Mouse (Mus musculus): Measurements from ENCODE around the gene Ociad2. TPM values are rescaled to one million over a fixed set of nuclear protein-coding genes. Genes with fewer than 3 reads are reported as not detected.

Gene Ociad2
- total RNA-seq, 2 experiments from 2014 or later, result 125 to 147 TPM

DNA sequence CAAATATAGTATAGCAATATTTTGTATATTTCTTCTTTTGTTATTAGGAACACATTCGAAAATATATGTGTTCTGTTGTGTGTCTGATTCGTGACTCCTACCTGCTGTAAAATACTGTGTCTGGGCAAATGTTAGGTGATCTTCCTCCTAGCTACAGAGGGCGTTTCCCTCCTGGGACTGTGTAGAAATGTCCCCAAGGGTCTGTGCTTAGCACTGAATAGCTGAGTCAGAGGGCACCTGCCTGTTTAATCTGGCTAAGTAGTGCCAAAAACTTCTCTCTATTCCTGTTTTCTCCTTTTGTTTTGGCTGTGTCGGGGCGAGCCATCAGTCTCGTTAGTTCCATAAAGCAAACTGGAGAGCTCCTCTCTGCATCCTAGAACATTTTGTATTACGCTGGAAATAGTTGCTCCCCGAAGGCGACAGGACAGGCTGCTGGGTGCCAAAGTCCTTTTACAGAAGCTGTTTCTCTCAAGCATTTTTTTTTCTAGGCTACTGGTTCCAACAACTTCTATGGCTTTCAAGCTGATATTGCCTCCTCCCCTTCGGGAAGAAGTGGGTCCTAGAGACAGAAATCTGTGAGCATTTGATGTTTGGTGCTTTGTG is 28.1 kb upstream of the Ociad2 start:
- no peak for TF ChIP-seq CTCF (conservative IDR thresholded peaks at IDR 0.05)
- peak overlapping the region; percentile 74 for H3K27ac ChIP-seq
- H3K4me3 ChIP-seq, result no peak overlapping the region
- DNase-seq (ENCODE audit: low spot score in 2 of 2), result no peak

DNA sequence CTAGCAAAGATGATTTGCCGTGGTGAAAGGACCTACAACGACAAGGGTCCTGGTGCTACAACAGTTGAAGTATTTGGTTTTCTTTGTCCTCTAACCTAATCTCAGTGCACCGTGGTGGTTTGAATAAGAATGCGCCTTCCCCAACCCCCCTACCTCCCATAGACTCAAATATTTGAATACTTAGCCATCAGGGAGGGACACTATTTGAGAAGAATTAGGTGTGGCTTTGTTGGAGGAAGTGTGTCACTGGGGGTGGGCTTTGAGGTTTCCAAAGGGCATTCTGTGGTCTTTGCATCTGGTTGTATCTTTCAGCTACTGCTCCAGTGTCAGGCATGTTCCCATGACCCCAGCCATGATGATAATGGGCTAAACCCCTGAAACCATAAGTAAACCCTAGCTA is 27.1 kb upstream of the Ociad2 start:
- no peak for TF ChIP-seq CTCF (conservative IDR thresholded peaks at IDR 0.05)
- DNase-seq (ENCODE audit: low spot score in 2 of 2), result no peak
- Histone ChIP-seq H3K27ac (no peak overlapping the region), H3K4me3 (no peak overlapping the region)

DNA sequence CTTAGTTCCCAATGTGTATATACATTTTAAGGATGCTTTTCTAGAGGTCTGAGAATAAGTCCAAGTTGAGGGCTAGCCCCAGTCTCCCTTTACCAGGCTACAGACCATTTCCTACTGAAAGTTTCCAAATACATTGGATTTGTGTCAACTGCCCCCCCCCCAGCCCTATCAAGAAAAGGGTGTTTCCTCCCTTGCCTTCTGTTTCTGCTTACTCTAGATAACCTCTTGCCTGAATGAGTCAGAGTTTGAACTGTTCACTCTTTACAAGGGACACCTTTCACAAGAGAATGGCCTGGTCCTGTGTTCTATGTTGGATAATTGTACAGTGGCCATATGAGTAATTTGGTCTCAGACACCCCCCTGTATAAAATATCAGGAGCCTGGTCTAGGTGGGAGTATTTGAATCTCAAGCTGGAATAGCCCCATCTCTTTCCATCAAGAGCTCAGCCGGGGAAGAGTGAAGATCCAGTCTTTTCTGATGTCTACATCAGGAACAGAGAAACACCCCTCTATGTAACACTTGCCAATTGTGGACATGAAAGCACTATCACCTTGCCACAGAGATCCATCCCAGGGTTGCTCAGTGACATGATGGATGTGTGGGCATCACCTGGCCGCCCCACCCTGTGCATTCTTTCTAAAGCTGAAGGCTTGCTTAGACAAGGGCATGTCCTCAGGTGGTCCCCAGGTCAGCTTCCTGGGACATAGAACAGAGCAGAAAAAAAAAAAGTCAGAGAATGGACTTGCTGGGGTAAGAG is 23.5 kb upstream of the Ociad2 start:
- no peak for TF ChIP-seq CTCF (conservative IDR thresholded peaks at IDR 0.05)
- no peak for DNase-seq (ENCODE audit: low spot score in 2 of 2)
- no peak overlapping the region for H3K4me3 ChIP-seq
- no peak overlapping the region for H3K27ac ChIP-seq

DNA sequence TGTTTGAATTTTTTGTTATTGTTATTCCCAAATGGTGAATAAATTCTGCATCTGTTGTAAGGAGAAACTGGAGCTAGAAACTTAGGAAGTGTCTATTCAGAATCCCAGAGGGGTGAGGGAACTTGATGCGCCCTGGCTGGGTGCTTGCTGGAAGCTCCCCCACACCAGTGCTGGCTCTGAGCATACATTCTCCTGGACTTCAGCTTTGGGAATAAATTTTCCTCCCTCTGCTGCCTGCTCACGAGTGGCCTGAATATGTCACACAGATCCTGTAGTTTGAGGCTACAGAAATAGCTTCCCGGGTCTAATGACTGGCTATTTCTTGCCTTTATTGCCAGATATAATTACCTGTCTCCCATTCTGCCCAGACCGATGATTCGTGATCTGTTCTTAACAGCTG is 22.0 kb upstream of the Ociad2 start:
- Histone ChIP-seq H3K27ac (peak overlapping the region; percentile 67; the same call in 1 of the 2 replicates), H3K4me3 (no peak overlapping the region)
- no peak for TF ChIP-seq CTCF (conservative IDR thresholded peaks at IDR 0.05)
- DNase-seq (ENCODE audit: low spot score in 2 of 2), result no peak

DNA sequence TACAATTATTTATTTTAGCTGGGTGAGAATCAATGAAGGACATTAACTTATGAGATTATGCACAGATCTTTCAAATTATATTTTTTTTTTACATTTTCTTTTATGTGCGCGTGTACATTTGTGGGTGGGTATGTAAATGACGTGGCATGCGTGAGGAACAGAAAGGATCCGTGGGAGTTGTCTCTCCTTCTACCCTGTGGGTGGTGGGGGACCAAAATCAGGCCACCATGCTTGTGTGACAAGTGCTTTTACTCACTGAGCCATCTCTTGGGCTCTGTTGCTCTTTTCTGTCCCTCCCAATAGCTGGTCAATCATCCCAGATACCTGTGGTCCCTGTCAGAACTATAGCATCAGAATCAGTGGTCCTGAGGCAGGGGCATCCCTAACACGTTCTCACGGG is 21.5 kb upstream of the Ociad2 start:
- no peak for DNase-seq (ENCODE audit: low spot score in 2 of 2)
- TF ChIP-seq CTCF (conservative IDR thresholded peaks at IDR 0.05), result no peak
- Histone ChIP-seq H3K4me3 (no peak overlapping the region), H3K27ac (peak overlapping the region; percentile 67; the same call in 1 of the 2 replicates)

DNA sequence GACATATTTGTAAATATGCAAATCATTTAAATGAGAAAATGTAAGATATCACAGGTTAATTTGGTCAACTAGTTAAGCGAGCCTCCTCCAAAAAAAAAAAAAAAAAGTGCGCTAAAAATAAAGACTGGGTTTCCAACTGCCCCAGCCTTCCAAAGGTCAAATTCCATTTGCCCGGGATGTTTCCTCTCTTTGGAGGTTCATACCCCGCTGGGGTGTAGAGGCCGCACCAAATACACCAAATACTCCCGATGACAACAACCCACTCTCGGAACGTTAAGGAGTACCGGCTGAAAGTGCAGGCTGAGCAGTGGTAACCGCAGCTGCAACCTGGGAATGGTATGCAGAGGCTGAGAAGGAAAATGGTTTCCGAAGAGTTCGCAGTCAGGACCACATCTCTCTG is 19.4 kb upstream of the Ociad2 start:
- no peak for TF ChIP-seq CTCF (conservative IDR thresholded peaks at IDR 0.05)
- H3K4me3 ChIP-seq, result no peak overlapping the region
- DNase-seq (ENCODE audit: low spot score in 2 of 2), result no peak
- peak overlapping the region; percentile 83 for H3K27ac ChIP-seq

DNA sequence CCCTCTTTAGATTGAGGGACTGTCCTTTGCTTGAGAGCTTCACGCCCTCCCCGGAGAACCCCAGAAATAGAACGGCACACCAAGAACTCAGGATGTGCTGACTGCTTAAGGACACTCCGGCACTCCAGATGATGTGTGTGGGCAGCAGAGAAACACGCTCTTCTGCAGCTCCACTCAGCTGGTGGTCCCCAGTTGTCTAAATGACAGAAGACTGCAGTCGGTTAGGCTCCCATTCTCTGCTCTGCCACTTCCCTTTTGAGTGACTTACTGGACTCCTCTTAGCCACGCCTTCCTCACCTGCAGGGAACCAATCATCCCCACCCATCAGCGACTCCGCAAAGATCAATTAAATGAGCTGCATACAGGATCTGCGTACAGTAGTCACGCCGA is 18.9 kb upstream of the Ociad2 start:
- TF ChIP-seq CTCF (conservative IDR thresholded peaks at IDR 0.05), result no peak
- Histone ChIP-seq H3K4me3 (no peak overlapping the region), H3K27ac (peak overlapping the region; percentile 83)
- peak in 1 of 2 experiments; percentile 48 for DNase-seq (ENCODE audit: low spot score in 2 of 2)

DNA sequence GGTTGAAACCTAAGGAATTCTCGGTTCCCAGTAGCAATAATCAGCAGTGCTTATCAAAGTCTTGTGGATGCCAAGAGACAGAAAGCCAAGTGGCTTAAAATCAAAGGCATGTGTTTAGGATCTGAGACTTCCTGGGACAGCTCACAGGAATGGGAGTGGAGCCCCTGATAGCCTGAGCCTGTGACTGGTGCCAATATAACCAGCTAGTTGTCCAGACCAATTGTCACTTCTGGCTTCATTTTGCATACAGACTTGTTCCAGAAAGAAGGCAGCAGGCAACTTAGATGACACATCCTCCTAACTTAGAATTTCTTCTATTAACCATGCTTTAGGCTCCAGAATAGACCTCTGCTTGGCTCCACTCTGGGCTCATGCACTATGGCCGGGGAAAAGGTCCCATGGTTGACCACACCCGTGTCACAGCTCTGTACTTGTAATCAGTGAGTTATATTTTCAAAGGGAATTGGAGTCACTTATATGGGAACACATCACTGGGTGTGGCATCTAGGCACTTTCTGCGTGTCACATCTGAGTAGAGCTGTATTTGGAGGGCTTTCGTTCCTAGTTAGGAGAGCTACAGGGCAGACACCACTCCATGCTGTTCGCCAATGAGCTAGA is 18.4 kb upstream of the Ociad2 start:
- no peak for TF ChIP-seq CTCF (conservative IDR thresholded peaks at IDR 0.05)
- Histone ChIP-seq H3K4me3 (no peak overlapping the region), H3K27ac (peak overlapping the region; percentile 83)
- no peak for DNase-seq (ENCODE audit: low spot score in 2 of 2)

DNA sequence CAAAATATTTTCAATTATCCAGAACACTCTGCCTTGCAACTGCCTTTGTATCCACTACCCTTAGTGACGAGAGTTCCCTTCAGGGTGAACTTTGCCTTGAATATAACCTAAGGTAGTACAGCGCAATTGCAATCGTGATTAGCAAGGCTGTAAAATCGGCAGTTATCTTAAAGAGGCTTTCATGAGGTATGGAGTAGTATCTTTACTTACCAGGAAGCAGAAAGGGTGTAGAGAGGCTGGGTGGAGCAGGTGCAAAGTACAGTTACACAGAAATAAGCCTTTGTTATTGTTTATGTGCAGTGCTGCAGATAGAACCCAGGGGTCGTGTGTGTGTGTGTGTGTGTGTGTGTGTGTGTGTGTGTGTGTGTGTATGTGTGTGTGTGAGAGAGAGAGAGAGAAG is 14.6 kb upstream of the Ociad2 start:
- DNase-seq (ENCODE audit: low spot score in 2 of 2), result no peak
- Histone ChIP-seq H3K4me3 (no peak overlapping the region), H3K27ac (no peak overlapping the region)
- TF ChIP-seq CTCF (conservative IDR thresholded peaks at IDR 0.05), result no peak

DNA sequence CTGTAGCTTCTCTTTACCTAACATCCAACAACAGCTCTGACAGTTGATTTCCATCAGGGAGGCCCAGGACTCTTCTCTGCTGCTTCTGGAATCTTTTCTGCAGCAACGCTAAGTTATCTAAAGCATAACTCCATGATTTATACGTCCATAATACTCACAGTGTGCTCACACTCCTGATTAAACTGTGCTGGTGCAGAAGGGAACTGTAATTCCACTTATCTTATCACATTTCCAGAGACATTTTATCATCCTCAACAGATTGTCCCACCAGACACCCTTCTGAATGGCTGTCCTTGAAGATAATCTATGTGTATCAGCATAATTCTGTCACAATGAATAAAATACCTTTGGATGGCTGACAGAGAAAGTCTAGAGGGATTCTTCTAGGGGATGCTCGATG is 13.2 kb upstream of the Ociad2 start:
- TF ChIP-seq CTCF (conservative IDR thresholded peaks at IDR 0.05), result no peak
- no peak for DNase-seq (ENCODE audit: low spot score in 2 of 2)
- Histone ChIP-seq H3K4me3 (no peak overlapping the region), H3K27ac (peak overlapping the region; percentile 52)

DNA sequence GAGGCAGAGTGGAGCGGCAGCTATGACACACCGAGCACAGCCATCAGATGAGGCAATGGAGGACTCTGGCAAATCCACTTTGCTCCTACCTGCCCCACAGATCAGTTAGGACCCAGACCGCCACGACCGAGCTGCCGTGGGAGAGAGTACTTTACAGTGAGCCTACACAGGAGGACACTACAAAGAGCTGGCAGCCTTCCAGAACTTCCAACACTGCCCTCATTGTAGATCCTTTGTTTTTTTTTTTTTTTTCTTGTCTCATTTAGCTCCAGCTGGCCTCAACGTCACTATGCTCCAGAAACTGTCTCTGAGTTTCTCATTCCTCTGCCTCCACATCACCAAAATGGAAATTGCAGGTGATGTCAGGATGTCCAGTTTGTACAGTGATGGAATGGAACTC is 12.7 kb upstream of the Ociad2 start:
- DNase-seq (ENCODE audit: low spot score in 2 of 2), result no peak
- Histone ChIP-seq H3K4me3 (no peak overlapping the region), H3K27ac (peak overlapping the region; percentile 52)
- TF ChIP-seq CTCF (conservative IDR thresholded peaks at IDR 0.05), result no peak

DNA sequence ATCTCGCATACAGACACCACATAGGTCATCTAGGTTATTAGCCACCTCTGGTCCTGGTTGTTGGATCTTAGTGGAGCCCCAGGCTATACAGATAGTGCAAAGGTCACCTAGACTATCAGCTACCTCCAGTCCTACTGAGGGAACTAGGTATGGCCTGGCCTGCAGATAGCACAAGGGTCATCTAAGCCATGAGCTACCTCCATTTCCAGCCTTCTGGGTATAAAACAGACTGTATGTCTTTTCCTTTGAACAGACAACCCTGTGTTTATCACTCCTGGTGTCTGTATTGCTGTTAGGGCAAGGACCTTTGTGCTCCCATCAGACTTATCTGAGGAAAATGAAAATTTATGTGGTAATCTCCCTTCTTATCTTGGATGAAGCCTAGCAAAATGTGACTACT is 11.0 kb upstream of the Ociad2 start:
- Histone ChIP-seq H3K4me3 (no peak overlapping the region), H3K27ac (no peak overlapping the region)
- TF ChIP-seq CTCF (conservative IDR thresholded peaks at IDR 0.05), result no peak
- DNase-seq (ENCODE audit: low spot score in 2 of 2), result no peak

DNA sequence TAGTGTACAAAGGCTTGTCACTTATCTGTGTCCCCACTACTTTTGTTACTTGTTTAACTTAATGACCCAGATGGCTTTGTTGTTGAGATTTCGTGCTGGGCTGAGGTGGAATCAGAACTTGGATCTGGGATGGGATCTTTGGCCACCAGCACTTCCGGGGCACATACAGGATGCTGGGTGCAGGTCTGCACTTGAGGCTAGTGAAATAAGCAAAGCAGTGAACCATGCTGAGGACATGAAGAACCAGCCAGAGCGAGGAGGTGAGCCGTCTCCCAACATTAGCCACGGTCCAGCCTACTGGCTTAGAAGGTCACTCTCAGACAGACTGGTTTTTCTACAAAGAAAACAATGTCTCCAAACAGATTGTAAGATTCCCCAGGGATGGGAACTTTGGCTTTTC is 8.7 kb upstream of the Ociad2 start:
- TF ChIP-seq CTCF (conservative IDR thresholded peaks at IDR 0.05), result no peak
- H3K4me3 ChIP-seq, result no peak overlapping the region
- H3K27ac ChIP-seq, result no peak overlapping the region
- DNase-seq (ENCODE audit: low spot score in 2 of 2), result no peak

DNA sequence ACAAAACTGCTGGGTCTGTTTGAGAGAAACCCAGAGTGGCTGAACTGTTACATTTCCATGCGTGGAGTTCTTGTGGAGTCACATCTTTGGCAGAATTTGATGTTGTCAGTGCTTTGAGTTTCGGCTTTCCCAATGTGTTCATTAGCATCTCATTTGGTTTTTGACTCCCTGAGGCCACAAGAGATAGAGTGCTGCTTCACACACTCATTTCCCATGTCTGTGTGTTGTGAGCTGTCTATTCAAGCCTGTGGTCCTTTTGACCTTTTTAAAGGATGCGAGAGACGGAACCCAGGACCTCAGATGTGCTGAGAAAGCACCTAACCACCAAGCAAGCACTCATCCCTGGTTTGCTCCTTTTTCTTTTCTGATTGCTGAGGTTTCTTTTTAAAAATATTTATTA is 4.4 kb upstream of the Ociad2 start:
- no peak for TF ChIP-seq CTCF (conservative IDR thresholded peaks at IDR 0.05)
- H3K4me3 ChIP-seq, result no peak overlapping the region
- no peak for DNase-seq (ENCODE audit: low spot score in 2 of 2)
- H3K27ac ChIP-seq, result peak overlapping the region; percentile 84
